Mouse (Mus musculus) heart, adult 11 months (tissue): ENCODE data around the gene Fbxl20.

Experiments used
- DNase-seq: peaks from one replicate; pipeline ENCODE4 v3.0.0; 2022

Gene Fbxl20

GRCm38 (mm10) chr11:98046466-98046865 lies 103.7 kb downstream of the Fbxl20 start:
- DNase-seq = no peak

DNA sequence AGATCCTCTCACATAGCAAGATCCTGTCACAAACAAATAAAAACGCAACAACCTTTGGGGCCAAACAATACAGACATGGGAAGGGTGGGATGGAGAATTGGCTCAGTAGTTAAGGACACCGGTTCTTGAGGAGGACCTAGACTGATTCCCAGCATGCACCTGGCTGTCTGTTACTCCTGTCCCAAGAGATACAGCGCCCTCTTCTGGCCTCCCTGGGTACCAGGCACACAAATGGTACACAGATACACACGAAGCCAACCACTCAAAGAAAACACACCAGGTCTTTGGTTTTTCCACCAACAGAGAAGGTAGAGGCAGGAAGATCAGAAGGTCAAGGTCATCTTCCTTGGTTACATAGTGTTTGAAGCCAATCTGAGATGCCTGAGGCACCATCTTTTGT lies 104.6 kb downstream of the Fbxl20 start:
- no peak for DNase-seq

- DNase-seq = no peak
These were observed 106.1 kb downstream of the Fbxl20 start for GRCm38 (mm10) chr11:98044074-98044473.

DNA sequence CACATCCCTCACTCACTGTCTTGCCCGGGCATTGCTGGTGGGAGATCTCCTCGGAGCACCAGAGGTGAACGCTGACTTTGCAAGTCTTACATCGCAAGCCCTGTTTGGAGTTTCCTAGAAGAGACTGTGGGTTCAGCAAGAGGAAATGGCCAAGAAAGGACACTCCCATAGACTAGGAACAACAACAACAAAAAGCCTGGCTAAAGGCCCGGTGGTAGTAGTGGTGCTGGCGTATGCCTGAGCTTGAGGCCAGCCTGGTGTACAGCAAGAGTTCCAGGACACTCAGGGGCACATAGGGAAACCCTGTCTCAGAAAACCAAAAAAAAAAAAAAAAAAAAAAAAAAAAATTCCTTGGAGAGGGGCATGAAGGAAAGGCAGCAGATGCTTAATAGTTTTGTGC lies 107.5 kb downstream of the Fbxl20 start:
- DNase-seq = no peak

DNA sequence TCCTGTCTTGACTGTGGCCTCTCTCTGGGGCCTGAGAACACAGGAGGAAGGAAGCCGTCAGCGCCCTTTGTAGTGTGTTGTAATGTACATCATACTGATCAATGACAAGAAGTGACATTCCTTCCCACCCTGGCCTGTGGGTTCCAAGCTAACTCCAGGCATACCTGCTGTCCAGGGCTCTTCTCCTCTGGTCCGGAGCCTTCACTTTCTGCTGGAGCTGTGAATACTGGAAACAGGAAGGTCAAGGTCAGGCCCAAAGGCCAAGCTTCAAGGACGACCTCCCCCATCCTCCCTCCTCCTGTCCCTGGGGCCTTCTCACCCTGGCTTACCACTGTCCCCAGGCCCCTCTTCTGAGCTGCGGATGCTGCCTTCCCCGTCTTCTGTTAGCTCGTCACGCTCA lies 109.2 kb downstream of the Fbxl20 start:
- DNase-seq = no peak

DNA sequence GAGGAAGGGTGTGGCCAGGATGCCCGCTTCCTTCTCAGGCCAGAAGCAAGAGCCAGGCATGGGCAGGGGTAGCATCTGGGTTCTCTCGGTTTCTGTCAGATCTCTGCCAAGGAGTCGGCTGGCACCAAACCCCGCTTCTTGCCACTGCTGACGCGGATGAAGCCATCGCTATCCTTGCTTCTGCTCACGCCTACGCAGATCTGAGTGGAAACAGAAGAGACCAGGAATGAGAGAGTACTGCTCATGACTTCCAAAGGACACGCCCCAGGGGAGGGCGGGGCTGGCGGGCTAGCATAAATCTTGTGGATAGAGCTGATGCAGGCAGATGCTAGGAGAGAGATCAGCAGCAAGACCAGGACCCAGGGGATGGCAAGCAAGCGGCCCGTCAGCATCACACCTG lies 112.3 kb downstream of the Fbxl20 start:
- no peak for DNase-seq

DNA sequence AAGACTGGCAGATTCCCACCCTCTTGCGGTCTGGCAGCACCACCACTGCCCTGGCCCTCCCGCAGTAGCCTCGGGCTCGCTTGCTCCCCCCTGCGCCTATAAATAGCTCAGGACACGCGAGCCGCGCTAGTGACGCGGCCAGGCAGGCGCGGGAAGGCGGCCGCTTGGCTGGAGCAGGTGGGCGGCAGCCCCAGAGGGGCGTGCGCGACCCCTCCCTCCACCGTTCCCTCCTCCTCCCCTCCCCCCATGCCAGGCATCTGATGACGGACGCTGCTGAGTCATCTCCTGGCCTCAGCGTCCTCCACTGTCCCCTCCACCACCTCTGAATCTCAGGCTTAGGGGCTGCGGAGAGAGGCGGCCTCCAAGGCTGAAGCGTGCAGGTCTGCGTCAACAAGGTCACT lies 114.2 kb downstream of the Fbxl20 start:
- DNase-seq = peak; percentile 95

DNA sequence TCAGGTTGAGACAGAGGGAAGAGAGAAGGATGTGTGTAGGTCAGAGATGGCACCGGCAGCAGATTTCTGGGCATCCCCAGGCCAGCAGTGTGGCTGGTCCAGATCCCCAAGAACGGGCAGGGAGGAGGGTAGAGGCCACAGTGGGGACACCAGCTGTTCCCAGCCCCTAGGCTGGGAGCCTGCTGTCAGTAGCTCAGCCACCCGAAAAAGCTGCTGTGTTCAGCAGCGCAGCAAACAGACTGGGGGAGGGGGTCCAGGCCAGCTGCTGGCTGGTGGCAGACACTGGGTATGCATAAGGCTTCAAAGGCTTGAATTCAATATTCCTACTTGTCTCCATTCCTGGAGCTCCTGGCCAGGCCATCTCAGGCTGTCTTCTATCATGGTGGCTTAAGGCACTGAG lies 115.4 kb downstream of the Fbxl20 start:
- DNase-seq = no peak

DNA sequence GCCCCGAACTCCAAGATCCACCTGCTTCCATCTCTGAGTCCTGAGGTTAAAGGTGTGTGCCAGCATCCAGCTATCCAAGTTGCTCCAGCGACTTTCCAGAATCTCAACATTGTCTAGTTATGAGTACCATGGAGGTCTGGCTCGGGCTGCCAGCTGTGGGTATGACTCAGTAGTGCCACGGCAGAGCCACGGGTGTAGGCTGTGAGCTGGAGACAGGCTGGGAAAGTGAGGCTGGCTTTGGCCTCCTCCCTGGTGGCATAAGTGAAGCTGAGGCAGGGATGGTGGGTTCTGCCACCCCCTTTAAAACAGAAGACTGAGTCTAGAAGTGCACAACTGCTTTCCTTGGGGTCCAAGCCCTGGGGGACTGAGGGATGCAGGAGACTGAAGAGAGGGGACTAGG lies 116.1 kb downstream of the Fbxl20 start:
- no peak for DNase-seq
